8 mouse cellular contexts compared by ENCODE assay signal in genomic region chr19:11965023-11965942, GRCm38 (mm10). TPM values are rescaled to one million over a fixed set of nuclear protein-coding genes. Genes with fewer than 3 reads are reported as not detected.
A peak's percentile ranks its signal among the peaks of the same experiment; 100 is the strongest.
DNase-seq lines count a peak whose midpoint lies in the region; ATAC-seq lines count a peak whose summit lies in the region.

Gene Osbp (plus strand): TSS chr19:11965941.

- under 1% methylated on average over 58 of the region's 59 CpGs for WGBS in heart, embryonic 10.5 days
- under 1% methylated on average over 59 of the region's 59 CpGs for WGBS in kidney, embryonic 15.5 days

- peak; percentile 94 for ATAC-seq in erythroblast, adult 5-6 weeks (replicated peaks; ENCODE audit: low FRiP score, poor library complexity, severe bottlenecking)
- peak; percentile 98 for ATAC-seq in kidney, embryonic 15.5 days (replicated peaks; ENCODE audit: low FRiP score)
- peak; percentile 93 for ATAC-seq in monocyte, adult 5-6 weeks (replicated peaks; ENCODE audit: insufficient number of reproducible peaks, low FRiP score, low TSS enrichment, poor library complexity, severe bottlenecking)

- H3K9ac ChIP-seq in kidney, embryonic 15.5 days = peak within 1 kb of the TSS; percentile 82

- peak within 1 kb of the TSS; percentile 90 for H3K4me3 ChIP-seq in heart, embryonic 10.5 days
- peak within 1 kb of the TSS; percentile 89 for H3K4me3 ChIP-seq in kidney, embryonic 15.5 days (replicated peaks)

- H3K9me3 ChIP-seq in heart, embryonic 10.5 days = no peaks in the 10 kb centered on the region
- no peaks in the 10 kb centered on the region for H3K9me3 ChIP-seq in kidney, embryonic 15.5 days (replicated peaks)

- peaks cover 26% of the 10 kb centered on the region for H3K4me1 ChIP-seq in heart, embryonic 10.5 days
- H3K4me1 ChIP-seq in kidney, embryonic 15.5 days = peaks cover 23% of the 10 kb centered on the region

- DNase-seq in B cell, adult 2 months = peak; percentile 94 to 97
- DNase-seq in brain, adult 2 months (ENCODE audit: low read depth, low spot score) = peak; percentile 100
- DNase-seq in heart, embryonic 10.5 days (ENCODE audit: low spot score) = peak; percentile 100
- peak; percentile 97 for DNase-seq in liver
- DNase-seq in spleen, postnatal 4 days (ENCODE audit: low spot score in 2 of 2) = peak; percentile 97

- 0 out of 2 replicates have a peak, but pooled peaks cover 5% of the 10 kb centered on the region for H3K36me3 ChIP-seq in heart, embryonic 10.5 days
- peaks cover 11% of the 10 kb centered on the region for H3K36me3 ChIP-seq in kidney, embryonic 15.5 days

- no peaks in the 10 kb centered on the region for H3K27me3 ChIP-seq in heart, embryonic 10.5 days (ENCODE audit: insufficient read depth, poor library complexity, severe bottlenecking)
- H3K27me3 ChIP-seq in kidney, embryonic 15.5 days = no peaks in the 10 kb centered on the region

- peak within 1 kb of the TSS; percentile 88 for H3K4me2 ChIP-seq in kidney, embryonic 15.5 days

- peak within 1 kb of the TSS; percentile 93 for H3K27ac ChIP-seq in heart, embryonic 10.5 days
- peak within 1 kb of the TSS; percentile 82 for H3K27ac ChIP-seq in kidney, embryonic 15.5 days

RNA-seq across cellular contexts. Expression of gene Osbp, which starts in this region (rescaled TPM):
- 7.1 and 10.6 TPM in 2 replicates for total RNA-seq in erythroblast, adult 5-6 weeks (2015; ENCODE audit: low replicate concordance)
- total RNA-seq in erythroblast, adult 5-6 weeks (2017; ENCODE audit: low replicate concordance) = 12.7 and 14.8 TPM in 2 replicates
- polyA plus RNA-seq in heart, embryonic 10.5 days (2016; fragmentation: Nextera tagmentation; extraction: Ambion mirVana) = 4.7 and 5.8 TPM in 2 replicates
- polyA plus RNA-seq in kidney, embryonic 15.5 days (2015; fragmentation: Nextera tagmentation; extraction: Ambion mirVana) = 3.9 and 4.2 TPM in 2 replicates
- total RNA-seq in monocyte, adult 5-6 weeks (2017) = 22.1 to 45.4 TPM (median 25.4 TPM) in 3 replicates

Comparison
In these comparisons a context has a peak if more than half of its experiments do, and no peak if none do; other contexts are left out.
1. Peak in every context shown above with its lines: DNase-seq, ATAC-seq, H3K4me3 ChIP-seq and H3K27ac ChIP-seq.